Mouse (Mus musculus) ES-Bruce4 (cell line): ENCODE results near the gene Elavl2.

Source experiments
- CTCF ChIP-seq: IDR thresholded peaks from one replicate; pipeline ENCODE4 v1.8.1; 2011; ENCODE audit warnings: low read depth, low read length
- EP300 ChIP-seq: IDR thresholded peaks from 2 replicates; pipeline ENCODE4 v1.6.1; 2011; ENCODE audit warnings: low read depth, low read length; ENCODE audit not compliant: insufficient read depth
- POLR2A ChIP-seq: IDR thresholded peaks from one replicate; pipeline ENCODE4 v1.8.1; 2011; ENCODE audit warnings: low read length; ENCODE audit not compliant: insufficient read depth

DNA sequence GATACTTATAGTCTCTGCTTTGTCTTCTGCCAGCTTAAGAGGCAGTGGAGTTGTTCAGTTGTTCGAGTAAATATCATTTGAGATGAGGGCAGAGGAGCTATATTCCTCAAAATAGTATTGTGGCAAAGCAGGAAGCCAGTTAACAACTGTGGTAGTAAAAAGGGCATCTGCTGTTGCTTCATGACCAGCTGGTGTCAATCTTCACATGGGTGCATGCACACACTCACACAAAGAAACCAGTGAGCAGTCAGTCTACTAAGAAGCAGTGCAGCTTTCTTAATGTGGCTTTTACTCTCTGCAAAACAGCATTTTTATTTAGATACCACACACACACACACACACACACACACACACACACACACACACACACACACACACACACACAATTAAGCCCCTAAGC is 110.2 kb downstream of the Elavl2 start:
- TF ChIP-seq CTCF (no peak), POLR2A (no peak), EP300 (no peak)
